Mouse (Mus musculus) spleen, adult 2 months (tissue): ENCODE measurements around the gene Pitpnm2.

Experiments used
- CTCF ChIP-seq: fragments of 200-500 bp; IDR thresholded peaks from 2 replicates; pipeline ENCODE4 v1.5.1; 2011; ENCODE audit warnings: mild to moderate bottlenecking, inconsistent platforms; ENCODE audit not compliant: insufficient read depth, insufficient read length, insufficient replicate concordance; ENCODE audit errors: extremely low read depth
- POLR2A ChIP-seq: fragments of 200-500 bp; IDR thresholded peaks from 2 replicates; pipeline ENCODE4 v1.6.1; 2011; ENCODE audit warnings: low read depth, low read length, inconsistent platforms

GRCm38 (mm10) chr5:124203251-124203650 is 46.3 kb downstream of the Pitpnm2 start:
- no peak for TF ChIP-seq POLR2A
- TF ChIP-seq CTCF = no peak
